Mouse (Mus musculus): ENCODE data around the gene Hs2st1. TPM values are rescaled to one million over a fixed set of nuclear protein-coding genes. Genes with fewer than 3 reads are reported as not detected.

The Hs2st1 gene
- total RNA-seq (2023), result 22.7 TPM

GRCm38 (mm10) chr3:144570047-144570815 lies at the start of gene Hs2st1, which contains the start of gene Selenof:
TSS of gene Hs2st1 (minus strand) at chr3:144570181.
TSS of gene Selenof (plus strand) at chr3:144570304.

Other genes with a start within 250 kb of the Hs2st1 start
- gene Selenof, start 123 bp upstream of the Hs2st1 start, total RNA-seq (2023), result 142 TPM
- gene Sh3glb1, start 150.2 kb upstream of the Hs2st1 start, total RNA-seq (2023), result 93.6 TPM
- gene Clca3a1, start 190.8 kb upstream of the Hs2st1 start, total RNA-seq (2023), result 0.89 TPM
- not detected for gene Clca3a2, start 249.3 kb upstream of the Hs2st1 start, total RNA-seq (2023)